Mouse (Mus musculus) lung, postnatal 0 days (tissue): Measurements from ENCODE around the gene Gng8. TPM values are rescaled to one million over a fixed set of nuclear protein-coding genes. Genes with fewer than 3 reads are reported as not detected.

Experiments used
- ATAC-seq: fragments of 200-750 bp; cut with Nextera tagmentation; 2 replicates; pipeline ENCODE4 v1.8.0; 2017; ENCODE audit warnings: moderate library complexity
- DNase-seq: peaks from one replicate; pipeline ENCODE4 v3.0.0-alpha.2; 2016; ENCODE audit warnings: low spot score
- H3K27ac ChIP-seq: fragments of 300-500 bp; sonication (generic); 2 replicates; pipeline ENCODE4 v1.5.1; 2014; ENCODE audit warnings: antibody characterized with exemption, mild to moderate bottlenecking, low read length, mixed read lengths
- H3K27me3 ChIP-seq: fragments of 300-500 bp; sonication (generic); replicated peaks from 2 replicates; pipeline ENCODE4 v1.6.1; 2014; ENCODE audit warnings: low read length, mixed read lengths; ENCODE audit not compliant: insufficient read depth
- H3K36me3 ChIP-seq: fragments of 300-500 bp; sonication (generic); 2 replicates; pipeline ENCODE4 v1.6.1; 2014; ENCODE audit warnings: low read length, mixed read lengths; ENCODE audit not compliant: insufficient read depth
- H3K4me1 ChIP-seq: fragments of 300-500 bp; sonication (generic); 2 replicates; pipeline ENCODE4 v1.6.1; 2014; ENCODE audit warnings: antibody characterized with exemption, low read depth, low read length, mixed read lengths; ENCODE audit not compliant: insufficient read depth
- H3K4me2 ChIP-seq: fragments of 300-500 bp; sonication (generic); replicated peaks from 2 replicates; pipeline ENCODE4 v1.6.1; 2014; ENCODE audit warnings: low read depth, mild to moderate bottlenecking, low read length, moderate library complexity, mixed read lengths
- H3K4me3 ChIP-seq: fragments of 300-500 bp; sonication (generic); 2 replicates; pipeline ENCODE4 v1.5.1; 2014; ENCODE audit warnings: low read depth, low read length
- H3K9ac ChIP-seq: fragments of 300-500 bp; sonication (generic); replicated peaks from 2 replicates; pipeline ENCODE4 v1.6.1; 2014; ENCODE audit warnings: low read depth, mild to moderate bottlenecking
- H3K9me3 ChIP-seq: fragments of 300-500 bp; sonication (generic); 2 replicates; pipeline ENCODE4 v1.6.1; 2016; ENCODE audit warnings: low read length, mixed read lengths
- CTCF ChIP-seq: IDR thresholded peaks from 2 replicates; pipeline ENCODE4 v1.5.1; 2016; ENCODE audit warnings: antibody characterized with exemption, mild to moderate bottlenecking
- EP300 ChIP-seq: IDR thresholded peaks from 2 replicates; pipeline ENCODE4 v1.6.1; 2016; ENCODE audit warnings: antibody characterized with exemption, mild to moderate bottlenecking, control low read depth
- WGBS: fragments of 180-500 bp; shearing (Covaris S2); extraction: QIAGEN DNeasy Blood & Tissue Kit; methylation state at CpG from one replicate; pipeline ENCODE4 v1.1.7; 2014; 5-methylcytosine and 5-hydroxymethylcytosine counted together
- polyA plus RNA-seq: library from polyadenylated mRNA; unstranded; fragments of >200 nt; fragmentation: Nextera tagmentation; extraction: Ambion mirVana; gene quantifications from 2 replicates; pipeline ENCODE4 v1.2.1, GENCODE M21; 2015

Gene Gng8
- polyA plus RNA-seq, 1 experiment from 2014 or later, result 6.6 TPM

DNA sequence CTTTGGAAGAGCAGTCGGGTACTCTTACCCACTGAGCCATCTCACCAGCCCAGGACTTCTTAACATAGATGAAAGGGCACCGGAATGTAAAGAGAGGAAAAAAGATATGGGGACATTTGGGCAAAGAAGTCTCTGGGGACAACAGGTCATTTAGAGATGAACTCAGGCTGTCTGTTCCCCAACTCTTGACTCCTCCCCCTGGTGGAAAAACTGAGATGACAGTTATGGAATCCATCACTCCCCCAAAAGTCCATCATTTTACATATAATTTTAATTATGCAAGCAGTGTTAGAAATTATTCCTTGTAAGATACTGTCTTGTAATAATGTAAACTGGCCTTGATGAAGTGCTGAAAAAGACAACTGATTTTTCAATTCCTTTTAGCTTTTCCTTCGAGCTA is 13.9 kb upstream of the Gng8 start:
- 0 out of 2 replicates have a peak, but pooled peaks cover 6% of the 10 kb centered on the region for H3K27me3 ChIP-seq
- no peak overlapping the region for H3K27ac ChIP-seq
- no peak overlapping the region for H3K4me3 ChIP-seq
- DNase-seq, result peak; percentile 42
- H3K4me1 ChIP-seq, result no peaks in the 10 kb centered on the region
- TF ChIP-seq CTCF, result no peak
- TF ChIP-seq EP300, result no peak
- no peaks in the 10 kb centered on the region for H3K9me3 ChIP-seq
- H3K9ac ChIP-seq, result no peak overlapping the region
- 55% methylated on average over 3 of the region's 3 CpGs for WGBS
- no peaks in the 10 kb centered on the region for H3K36me3 ChIP-seq
- no peak overlapping the region for H3K4me2 ChIP-seq
- no peak for ATAC-seq

DNA sequence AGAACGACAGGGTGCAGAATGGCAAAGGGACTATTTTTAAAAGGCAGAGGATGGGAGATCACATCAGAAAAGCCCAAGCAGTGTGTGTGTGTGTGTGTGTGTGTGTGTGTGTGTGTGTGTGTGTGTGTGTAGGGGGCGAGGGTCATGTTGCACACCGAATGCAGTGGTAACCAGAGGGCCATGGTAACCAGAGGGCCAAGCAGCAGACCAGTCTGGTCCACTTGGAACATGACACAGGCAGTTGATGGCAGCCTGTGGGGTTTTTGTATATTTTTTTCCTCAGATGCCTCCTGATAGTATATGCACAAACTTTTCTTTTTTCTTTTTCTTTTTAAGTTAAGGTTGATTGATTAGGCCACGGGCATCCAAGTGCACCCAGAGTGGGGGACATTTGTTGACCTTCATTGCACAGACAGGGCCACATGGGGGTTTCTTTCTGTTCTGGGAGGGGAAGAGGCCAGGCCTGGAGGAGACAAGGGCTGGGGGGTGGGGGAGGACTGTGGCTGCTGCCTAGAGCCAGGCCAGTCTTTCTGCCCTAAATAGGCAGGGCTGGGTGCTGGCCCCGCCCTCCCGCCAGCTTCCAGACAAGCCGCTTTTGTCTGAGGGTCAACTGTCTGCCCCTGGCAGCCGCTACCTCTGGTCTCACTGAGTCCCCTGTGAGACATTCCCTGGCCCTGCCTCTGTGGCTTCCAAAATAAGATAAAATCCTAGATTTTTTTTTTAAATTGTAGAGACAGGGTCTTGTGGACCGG is 11.6 kb upstream of the Gng8 start:
- 35% methylated on average over 8 of the region's 9 CpGs for WGBS
- H3K4me3 ChIP-seq, result no peak overlapping the region
- peaks cover 6% of the 10 kb centered on the region; the same call in 1 of the 2 replicates for H3K27me3 ChIP-seq
- H3K4me1 ChIP-seq, result no peaks in the 10 kb centered on the region
- ATAC-seq (peak; percentile 34; the same call in 1 of the 2 replicates), DNase-seq (peak; percentile 42)
- H3K4me2 ChIP-seq, result no peak overlapping the region
- no peak for TF ChIP-seq CTCF
- TF ChIP-seq EP300, result no peak
- H3K9ac ChIP-seq, result no peak overlapping the region
- no peaks in the 10 kb centered on the region for H3K36me3 ChIP-seq
- no peaks in the 10 kb centered on the region for H3K9me3 ChIP-seq
- no peak overlapping the region; the same call in 1 of the 2 replicates for H3K27ac ChIP-seq

DNA sequence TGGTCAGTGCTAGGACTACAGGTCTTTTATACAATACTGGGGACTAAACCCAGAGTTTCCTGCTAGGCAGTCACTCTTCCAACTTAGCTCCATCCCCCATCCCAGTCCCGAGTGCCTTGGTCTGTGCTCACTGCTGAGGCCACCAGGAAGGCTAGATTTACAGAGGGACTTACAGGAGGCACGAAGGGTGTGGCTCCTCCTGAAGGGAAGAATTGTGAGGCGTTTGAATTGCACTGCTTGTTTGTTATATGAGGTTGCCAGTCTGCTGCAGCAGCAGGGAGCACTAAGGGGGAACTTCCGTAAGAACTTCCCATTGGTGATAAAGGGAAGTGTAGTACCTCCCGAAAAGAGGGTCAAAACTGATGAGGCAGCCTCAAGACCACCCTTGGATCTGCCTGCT is 11.0 kb upstream of the Gng8 start:
- H3K27me3 ChIP-seq, result peaks cover 8% of the 10 kb centered on the region
- no peak overlapping the region for H3K27ac ChIP-seq
- H3K9me3 ChIP-seq, result no peaks in the 10 kb centered on the region
- H3K4me3 ChIP-seq, result no peak overlapping the region
- ATAC-seq (no peak), DNase-seq (no peak)
- 35% methylated on average over 5 of the region's 5 CpGs for WGBS
- H3K4me1 ChIP-seq, result no peaks in the 10 kb centered on the region
- no peak for TF ChIP-seq EP300
- no peak for TF ChIP-seq CTCF
- no peak overlapping the region for H3K4me2 ChIP-seq
- no peaks in the 10 kb centered on the region for H3K36me3 ChIP-seq
- no peak overlapping the region for H3K9ac ChIP-seq

DNA sequence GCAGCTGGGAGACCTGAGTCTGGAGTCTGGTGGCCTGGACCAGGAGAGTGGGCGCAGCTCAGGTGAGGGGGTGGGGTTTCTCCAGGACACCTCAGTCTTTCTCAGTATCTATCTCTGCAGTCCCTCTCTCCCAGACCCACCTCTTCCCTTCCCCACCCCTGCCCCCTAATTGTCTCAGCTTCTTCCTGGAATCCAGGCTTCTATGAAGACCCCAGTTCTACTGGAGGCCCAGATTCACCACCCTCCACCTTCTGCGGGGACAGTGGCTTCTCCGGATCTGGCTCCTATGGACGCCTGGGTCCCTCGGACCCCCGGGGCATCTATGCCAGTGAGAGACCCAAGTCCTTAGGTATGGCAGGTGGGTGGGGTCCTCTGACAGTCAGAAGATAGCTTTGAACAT is 8.4 kb upstream of the Gng8 start:
- H3K27me3 ChIP-seq, result peaks cover 10% of the 10 kb centered on the region
- H3K36me3 ChIP-seq, result no peaks in the 10 kb centered on the region
- H3K4me2 ChIP-seq, result no peak overlapping the region
- no peak for DNase-seq
- no peak for TF ChIP-seq CTCF
- no peak for TF ChIP-seq EP300
- H3K4me3 ChIP-seq, result no peak overlapping the region
- no peak overlapping the region for H3K9ac ChIP-seq
- no peak overlapping the region for H3K27ac ChIP-seq
- H3K4me1 ChIP-seq, result no peaks in the 10 kb centered on the region
- no peaks in the 10 kb centered on the region for H3K9me3 ChIP-seq
- WGBS, result 87% methylated on average over 6 of the region's 6 CpGs
- ATAC-seq, result no peak

DNA sequence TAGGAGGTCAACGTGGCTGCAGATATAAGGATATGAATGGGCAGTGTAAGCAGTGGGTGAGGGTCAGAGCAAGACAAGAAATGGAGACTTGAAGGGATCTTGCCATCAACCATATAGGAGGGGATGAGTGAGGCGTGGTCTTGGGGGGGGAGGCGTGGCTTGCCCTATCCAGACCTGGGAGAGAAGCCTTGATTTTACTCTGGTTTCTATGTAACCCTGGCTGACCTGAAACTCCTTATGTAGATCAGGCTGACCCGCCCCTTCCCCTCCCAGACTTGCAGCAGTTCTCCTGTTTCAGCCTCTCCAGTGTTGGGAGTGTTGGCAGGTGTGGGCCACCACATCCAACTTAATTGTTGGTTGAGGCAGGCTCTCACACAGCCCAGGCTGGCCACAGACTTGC is 7.3 kb upstream of the Gng8 start:
- H3K9me3 ChIP-seq, result no peaks in the 10 kb centered on the region
- H3K9ac ChIP-seq, result no peak overlapping the region
- WGBS, result 67% methylated on average over 4 of the region's 4 CpGs
- no peak overlapping the region for H3K4me3 ChIP-seq
- H3K4me1 ChIP-seq, result no peaks in the 10 kb centered on the region
- DNase-seq, result no peak
- H3K4me2 ChIP-seq, result no peak overlapping the region
- no peaks in the 10 kb centered on the region for H3K36me3 ChIP-seq
- no peak for TF ChIP-seq EP300
- no peak for TF ChIP-seq CTCF
- H3K27me3 ChIP-seq, result peaks cover 10% of the 10 kb centered on the region
- no peak overlapping the region for H3K27ac ChIP-seq
- no peak for ATAC-seq

DNA sequence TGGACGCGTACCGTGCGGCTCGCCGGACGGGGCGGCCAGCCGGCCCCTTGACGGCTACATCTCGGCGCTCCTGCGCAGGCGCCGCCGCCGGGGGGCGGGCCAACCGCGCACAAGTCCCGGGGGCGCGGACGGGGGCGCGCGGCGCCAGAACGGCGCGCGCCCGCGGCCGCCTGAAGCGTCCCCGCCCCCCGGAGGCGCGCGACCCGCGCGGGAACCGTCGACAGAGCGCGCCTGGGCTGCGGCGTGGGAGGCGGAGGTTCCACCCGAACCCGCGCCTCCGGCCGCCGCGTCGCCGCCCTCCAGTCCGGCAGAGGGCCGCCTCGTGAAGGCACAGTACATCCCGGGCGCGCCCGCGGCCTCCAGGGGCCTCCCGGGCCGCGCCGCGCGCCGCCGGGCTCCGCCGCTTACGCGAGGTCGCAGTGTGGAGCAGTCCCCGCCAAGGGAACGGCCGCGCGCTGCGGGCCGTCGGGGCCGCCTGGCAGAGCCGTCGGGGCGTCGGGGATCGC is 6.3 kb upstream of the Gng8 start:
- ATAC-seq, result peak; percentile 40
- TF ChIP-seq CTCF (no peak), EP300 (no peak)
- no peak for DNase-seq
- Histone ChIP-seq H3K27me3 (peaks cover 10% of the 10 kb centered on the region), H3K9ac (no peak overlapping the region), H3K4me2 (peak overlapping the region; percentile 42), H3K4me3 (peak overlapping the region; percentile 26), H3K27ac (no peak overlapping the region), H3K9me3 (no peaks in the 10 kb centered on the region), H3K36me3 (no peaks in the 10 kb centered on the region), H3K4me1 (no peaks in the 10 kb centered on the region)
- WGBS, result 23% methylated on average over 53 of the region's 95 CpGs
